8 mouse cellular contexts compared by ENCODE assay signal in genomic region chr12:8298361-8299142, GRCm38 (mm10). TPM values are rescaled to one million over a fixed set of nuclear protein-coding genes. Genes with fewer than 3 reads are reported as not detected.
DNase-seq lines count a peak whose midpoint lies in the region; ATAC-seq lines count a peak whose summit lies in the region.
"Had no signal": no experiment of that assay in that cellular context is flagged by ENCODE, and none has a peak within 500 bp of the region (broad histone marks: within the 10 kb centered on the region; RNA-seq: fewer than 3 reads in every experiment).

No protein-coding gene starts in this region.

- 3% methylated on average over 69 of the region's 85 CpGs for WGBS in lung, embryonic 16.5 days
- WGBS in forebrain, embryonic 12.5 days = under 1% methylated on average over 72 of the region's 85 CpGs
- WGBS in limb, embryonic 15.5 days = 2% methylated on average over 85 of the region's 85 CpGs
- 3% methylated on average over 79 of the region's 85 CpGs for WGBS in stomach, embryonic 16.5 days

- H3K36me3 ChIP-seq in lung, embryonic 16.5 days (ENCODE audit: control insufficient read depth, insufficient read depth, low read length) = no peaks in the 10 kb centered on the region
- H3K36me3 ChIP-seq in forebrain, embryonic 12.5 days (replicated peaks) = no peaks in the 10 kb centered on the region
- no peaks in the 10 kb centered on the region for H3K36me3 ChIP-seq in limb, embryonic 15.5 days
- H3K36me3 ChIP-seq in stomach, embryonic 16.5 days (ENCODE audit: control insufficient read depth, insufficient read depth, low read length) = no peaks in the 10 kb centered on the region

- ATAC-seq in lung, embryonic 16.5 days (ENCODE audit: low read depth) = no peak
- 0 out of 2 replicates have a peak, but pooled peaks have one; percentile 9 for ATAC-seq in forebrain, embryonic 12.5 days (ENCODE audit: low FRiP score)
- ATAC-seq in limb, embryonic 15.5 days (ENCODE audit: insufficient number of reproducible peaks, low FRiP score, low TSS enrichment, low read depth) = no peak
- no peak for ATAC-seq in stomach, embryonic 16.5 days (ENCODE audit: insufficient read depth, low FRiP score)

- H3K4me3 ChIP-seq in lung, embryonic 16.5 days (ENCODE audit: low read length) = peak overlapping the region; percentile 44
- H3K4me3 ChIP-seq in forebrain, embryonic 12.5 days (replicated peaks) = peak overlapping the region; percentile 39
- H3K4me3 ChIP-seq in limb, embryonic 15.5 days = peak overlapping the region; percentile 35
- peak overlapping the region; percentile 43 for H3K4me3 ChIP-seq in stomach, embryonic 16.5 days (replicated peaks; ENCODE audit: low read length)
- H3K4me3 ChIP-seq: myocyte had no signal

- DNase-seq in lung, postnatal 36 days = no peak
- no peak for DNase-seq in gastrocnemius, adult 18-20 months (ENCODE audit: low spot score)
- no peak for DNase-seq in thymus, postnatal 14 days

- H3K27me3 ChIP-seq in lung, embryonic 16.5 days (ENCODE audit: control insufficient read depth, insufficient read depth, low read depth, low read length) = peaks cover 73% of the 10 kb centered on the region
- H3K27me3 ChIP-seq in forebrain, embryonic 12.5 days = peaks cover 95% of the 10 kb centered on the region
- H3K27me3 ChIP-seq in limb, embryonic 15.5 days = peaks cover 95% of the 10 kb centered on the region
- peaks cover 80% of the 10 kb centered on the region for H3K27me3 ChIP-seq in stomach, embryonic 16.5 days (ENCODE audit: control insufficient read depth, insufficient read depth, low read length)

- H3K4me1 ChIP-seq in lung, embryonic 16.5 days (replicated peaks; ENCODE audit: control insufficient read depth, insufficient read depth, low read length) = peaks cover 8% of the 10 kb centered on the region
- peaks cover 28% of the 10 kb centered on the region for H3K4me1 ChIP-seq in forebrain, embryonic 12.5 days
- peaks cover 38% of the 10 kb centered on the region for H3K4me1 ChIP-seq in limb, embryonic 15.5 days
- H3K4me1 ChIP-seq in stomach, embryonic 16.5 days (ENCODE audit: control insufficient read depth, insufficient read depth, low read length) = peaks cover 16% of the 10 kb centered on the region

- no peak overlapping the region for H3K27ac ChIP-seq in lung, embryonic 16.5 days (ENCODE audit: low read length)
- no peak overlapping the region for H3K27ac ChIP-seq in forebrain, embryonic 12.5 days
- H3K27ac ChIP-seq in limb, embryonic 15.5 days = no peak overlapping the region
- no peak overlapping the region for H3K27ac ChIP-seq in stomach, embryonic 16.5 days (ENCODE audit: low read length)

- H3K9me3 ChIP-seq in lung, embryonic 16.5 days (ENCODE audit: control insufficient read depth, low read length) = no peaks in the 10 kb centered on the region
- H3K9me3 ChIP-seq in forebrain, embryonic 12.5 days = no peaks in the 10 kb centered on the region
- H3K9me3 ChIP-seq in limb, embryonic 15.5 days = no peaks in the 10 kb centered on the region
- no peaks in the 10 kb centered on the region for H3K9me3 ChIP-seq in stomach, embryonic 16.5 days (replicated peaks; ENCODE audit: control insufficient read depth, low read length)

- peak overlapping the region; percentile 59 for H3K4me2 ChIP-seq in lung, embryonic 16.5 days (ENCODE audit: low read depth, low read length)
- H3K4me2 ChIP-seq in forebrain, embryonic 12.5 days = peak overlapping the region; percentile 57
- peak overlapping the region; percentile 53 for H3K4me2 ChIP-seq in limb, embryonic 15.5 days
- peak overlapping the region; percentile 54 for H3K4me2 ChIP-seq in stomach, embryonic 16.5 days (ENCODE audit: low read depth, low read length)

- 0 out of 2 replicates have a peak overlapping the region, but pooled peaks have one; percentile 23 for H3K9ac ChIP-seq in lung, embryonic 16.5 days (ENCODE audit: low read length)
- H3K9ac ChIP-seq in forebrain, embryonic 12.5 days = no peak overlapping the region
- H3K9ac ChIP-seq in limb, embryonic 15.5 days = no peak overlapping the region
- H3K9ac ChIP-seq in stomach, embryonic 16.5 days (ENCODE audit: low read length) = no peak overlapping the region

RNA-seq across cellular contexts. Expression of gene Gdf7, which starts 3.2 kb away (rescaled TPM):
- not detected in 2 replicates for polyA plus RNA-seq in lung, embryonic 16.5 days (2015; fragmentation: Nextera tagmentation; extraction: Ambion mirVana)
- 0.27 and 0.34 TPM in 2 replicates for polyA plus RNA-seq in forebrain, embryonic 12.5 days (2016; fragmentation: Nextera tagmentation; extraction: Ambion mirVana)
- polyA plus RNA-seq in limb, embryonic 15.5 days (2015; fragmentation: Nextera tagmentation; extraction: Ambion mirVana) = 0.20 and 0.27 TPM in 2 replicates
- polyA plus RNA-seq in stomach, embryonic 16.5 days (2015; fragmentation: Nextera tagmentation; extraction: Ambion mirVana) = 0.09 TPM in 1 of 2 replicates, not detected in the other
- total RNA-seq in gastrocnemius, adult 18-20 months (2021) = not detected

RNA-seq across cellular contexts. Expression of gene Hs1bp3, which starts 14.7 kb away (rescaled TPM):
- polyA plus RNA-seq in lung, embryonic 16.5 days (2015; fragmentation: Nextera tagmentation; extraction: Ambion mirVana) = 16.4 and 16.9 TPM in 2 replicates
- polyA plus RNA-seq in forebrain, embryonic 12.5 days (2016; fragmentation: Nextera tagmentation; extraction: Ambion mirVana) = 11.5 and 11.7 TPM in 2 replicates
- polyA plus RNA-seq in limb, embryonic 15.5 days (2015; fragmentation: Nextera tagmentation; extraction: Ambion mirVana) = 16.8 and 17.0 TPM in 2 replicates
- polyA plus RNA-seq in stomach, embryonic 16.5 days (2015; fragmentation: Nextera tagmentation; extraction: Ambion mirVana) = 15.7 and 16.5 TPM in 2 replicates
- 1 to 10 TPM; 6.8 to 7.0 TPM for total RNA-seq in gastrocnemius, adult 18-20 months (2021)
